Mouse (Mus musculus) embryonic stem cell, embryonic (primary cell): ENCODE results near the gene Gpr161.

Source experiments
- CTCF ChIA-PET, 4 experiments: fragments of 300-600 bp in 2 of 4; fragments of 350-600 bp in 2 of 4; sonication (Branson Sonifier 250); formaldehyde crosslinking; loops; one replicate each; lab custom pipeline; 2022; ENCODE audit warnings: inconsistent platforms in 2 of 4; lab: Charles Lee
- POLR2A ChIA-PET, 4 experiments: fragments of 300-600 bp in 2 of 4; fragments of 350-600 bp in 2 of 4; sonication (Branson Sonifier 250); formaldehyde crosslinking; loops; one replicate each; lab custom pipeline; 2022; ENCODE audit warnings: antibody characterized with exemption in 4 of 4, inconsistent platforms in 1 of 4; lab: Charles Lee

The Gpr161 gene

GRCm38 (mm10) chr1:165295489-165295888 lies at the start of gene Gpr161:
Gene Gpr161 (plus strand): TSS chr1:165295789.
- POLR2A ChIA-PET, result no interaction called here

GRCm38 (mm10) chr1:165246587-165246986 lies 49.0 kb upstream of the Gpr161 start:
- POLR2A ChIA-PET, result interaction anchor here in 2 of 4 experiments (1.0 to 5.4 kb wide), 2 partner anchors 10 kb away, joined by 4 to 17 read pairs; partner anchors contain the start of gene Tiprl (in 2 of the 2)
- CTCF ChIA-PET, result no interaction called here

More at GRCm38 (mm10) chr1:165295489-165295888, at the start of gene Gpr161:
- CTCF ChIA-PET, result no interaction called here

GRCm38 (mm10) chr1:165247085-165247484 lies 48.5 kb upstream of the Gpr161 start:
- ChIA-PET CTCF (no interaction called here), POLR2A (interaction anchor here in 2 of 4 experiments (0.6 to 5.4 kb wide), 2 partner anchors 10 to 124 kb away, joined by 3 to 17 read pairs; partner anchors contain the start of gene Tiprl (in 1 of the 2))

GRCm38 (mm10) chr1:165247788-165248187 lies 47.8 kb upstream of the Gpr161 start:
- ChIA-PET CTCF (no interaction called here), POLR2A (interaction anchor here in 1 of 4 experiments (5.4 kb wide), 1 partner anchor 11 kb away, joined by 17 read pairs; the partner anchor contains the start of gene Tiprl)

- ChIA-PET POLR2A (interaction anchor here in 2 of 4 experiments (4.5 to 5.4 kb wide), 2 partner anchors 12 kb away, joined by 16 to 17 read pairs; partner anchors contain the start of gene Tiprl (in 2 of the 2)), CTCF (interaction anchor here in 2 of 4 experiments (0.6 kb wide), 2 partner anchors 65 to 673 kb away, joined by 3 to 22 read pairs; no protein-coding TSS in a partner anchor)
Observed at GRCm38 (mm10) chr1:165248842-165249241, 46.7 kb upstream of the Gpr161 start.

GRCm38 (mm10) chr1:165250546-165250945 lies 45.0 kb upstream of the Gpr161 start:
- CTCF ChIA-PET, result no interaction called here

GRCm38 (mm10) chr1:165252027-165252671 lies 43.4 kb upstream of the Gpr161 start:
- ChIA-PET CTCF (interaction anchor here in 3 of 4 experiments (0.6 to 1.6 kb wide), 11 partner anchors 11 to 328 kb away, joined by 3 to 8 read pairs (median 4); partner anchors contain the start of gene Tiprl (in 2 of the 3)), POLR2A (interaction anchor here in 3 of 4 experiments (1.0 to 4.5 kb wide), 4 partner anchors 15 to 30 kb away, joined by 3 to 16 read pairs (median 4); partner anchors contain the start of gene Tiprl (in 3 of the 3))

More at GRCm38 (mm10) chr1:165250546-165250945, 45.0 kb upstream of the Gpr161 start:
- POLR2A ChIA-PET, result interaction anchor here in 2 of 4 experiments (0.7 to 4.5 kb wide), 2 partner anchors 14 to 22 kb away, joined by 3 to 16 read pairs; partner anchors contain the start of gene Tiprl (in 1 of the 2)

GRCm38 (mm10) chr1:165274946-165275345 lies 20.6 kb upstream of the Gpr161 start:
- ChIA-PET CTCF (no interaction called here), POLR2A (interaction anchor here in 1 of 4 experiments (0.9 kb wide), 1 partner anchor 34 kb away, joined by 3 read pairs; no protein-coding TSS in a partner anchor)

GRCm38 (mm10) chr1:165280741-165281140 lies 14.8 kb upstream of the Gpr161 start:
- POLR2A ChIA-PET, result interaction anchor here in 2 of 4 experiments (0.6 to 2.5 kb wide), 2 partner anchors 11 to 306 kb away, joined by 3 to 7 read pairs; no protein-coding TSS in a partner anchor
- CTCF ChIA-PET, result no interaction called here

- ChIA-PET POLR2A (interaction anchor here in 3 of 4 experiments (0.7 to 2.5 kb wide), 8 partner anchors 11 to 179 kb away, joined by 3 to 10 read pairs (median 4); partner anchors contain the start of genes Dcaf6 (in 2 of the 3), Mpc2 (in 2 of the 3) and Tiprl (in 2 of the 3)), CTCF (interaction anchor here in 1 of 4 experiments (1.0 kb wide), 1 partner anchor 32 kb away, joined by 3 read pairs; no protein-coding TSS in a partner anchor)
Observed at GRCm38 (mm10) chr1:165281351-165282221, 14.0 kb upstream of the Gpr161 start.

- ChIA-PET CTCF (interaction anchor here in 1 of 4 experiments (1.0 kb wide), 1 partner anchor 31 kb away, joined by 3 read pairs; no protein-coding TSS in a partner anchor), POLR2A (interaction anchor here in 3 of 4 experiments (0.7 to 2.5 kb wide), 8 partner anchors 10 to 178 kb away, joined by 3 to 10 read pairs (median 4); partner anchors contain the start of genes Dcaf6 (in 2 of the 3), Mpc2 (in 2 of the 3) and Tiprl (in 2 of the 3))
Observed at GRCm38 (mm10) chr1:165282222-165282966, 13.2 kb upstream of the Gpr161 start.

GRCm38 (mm10) chr1:165282967-165283345 lies 12.6 kb upstream of the Gpr161 start:
- POLR2A ChIA-PET, result interaction anchor here in 2 of 4 experiments (1.2 to 2.5 kb wide), 3 partner anchors 9 to 178 kb away, joined by 5 to 7 read pairs (median 7); partner anchors contain the start of genes Dcaf6 (in 1 of the 2), Mpc2 (in 1 of the 2) and Tiprl (in 1 of the 2)
- CTCF ChIA-PET, result interaction anchor here in 2 of 4 experiments (0.5 to 1.0 kb wide), 2 partner anchors 31 to 1901 kb away, joined by 3 to 9 read pairs; no protein-coding TSS in a partner anchor

- POLR2A ChIA-PET, result no interaction called here
- CTCF ChIA-PET, result no interaction called here
Observed at GRCm38 (mm10) chr1:165284096-165284495, 11.5 kb upstream of the Gpr161 start.

GRCm38 (mm10) chr1:165288165-165288564 lies 7.4 kb upstream of the Gpr161 start:
- POLR2A ChIA-PET, result interaction anchor here in 2 of 4 experiments (1.0 to 1.4 kb wide), 2 partner anchors 32 to 172 kb away, joined by 3 read pairs; partner anchors contain the start of genes Dcaf6 (in 1 of the 2) and Mpc2 (in 1 of the 2)
- CTCF ChIA-PET, result no interaction called here

GRCm38 (mm10) chr1:165289831-165290230 lies 5.8 kb upstream of the Gpr161 start:
- POLR2A ChIA-PET, result no interaction called here

GRCm38 (mm10) chr1:165291606-165292005 lies 4.0 kb upstream of the Gpr161 start:
- ChIA-PET POLR2A (interaction anchor here in 3 of 4 experiments (0.7 to 2.0 kb wide), 8 partner anchors 10 to 915 kb away, joined by 3 to 7 read pairs (median 4); partner anchors contain the start of genes Dcaf6 (in 3 of the 3), Mpc2 (in 3 of the 3) and Tiprl (in 1 of the 3)), CTCF (interaction anchor here in 1 of 4 experiments (1.0 kb wide), 1 partner anchor 171 kb away, joined by 4 read pairs; no protein-coding TSS in a partner anchor)

More at GRCm38 (mm10) chr1:165289831-165290230, 5.8 kb upstream of the Gpr161 start:
- CTCF ChIA-PET, result interaction anchor here in 1 of 4 experiments (1.9 kb wide), 1 partner anchor 31 kb away, joined by 6 read pairs; no protein-coding TSS in a partner anchor

GRCm38 (mm10) chr1:165301108-165301507 lies 5.5 kb downstream of the Gpr161 start:
- CTCF ChIA-PET, result no interaction called here
- POLR2A ChIA-PET, result no interaction called here
